Mouse (Mus musculus): ENCODE data around the gene Rinl. TPM values are rescaled to one million over a fixed set of nuclear protein-coding genes. Genes with fewer than 3 reads are reported as not detected.

The Rinl gene
- polyA plus RNA-seq, 1 experiment from 2014 or later: 6.2 TPM

DNA sequence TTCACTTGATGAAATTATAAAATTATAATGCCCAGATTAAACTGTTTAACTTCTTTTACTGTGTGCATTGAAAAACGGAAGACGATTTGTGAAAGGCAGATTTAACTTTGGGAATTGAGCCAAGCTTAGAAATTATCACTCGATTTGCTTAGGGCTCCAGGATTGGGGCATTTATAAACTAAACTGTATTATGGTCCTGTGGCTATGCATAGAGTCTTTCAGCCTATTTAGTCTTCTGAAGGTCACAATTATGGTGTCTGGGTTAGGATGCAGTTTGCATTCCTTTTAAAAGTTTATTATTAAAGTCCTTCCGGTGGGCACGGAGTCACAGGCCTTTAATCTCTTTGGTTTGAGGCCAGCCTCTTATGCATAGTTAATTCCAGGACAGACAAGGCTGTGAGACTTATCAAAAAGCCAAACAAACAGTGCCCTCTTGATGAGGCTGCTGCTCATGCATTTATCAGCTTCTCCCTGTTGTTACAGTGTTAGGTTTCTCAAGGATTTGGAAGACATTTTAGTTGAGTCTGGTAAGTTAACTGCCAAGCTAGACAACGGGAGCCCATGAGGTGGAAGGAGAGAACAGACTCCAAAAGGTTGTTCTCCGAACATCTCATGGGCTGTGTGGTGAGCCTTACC, 23.0 kb downstream of the Rinl start:
- H3K9me3 ChIP-seq: no peaks in the 10 kb centered on the region
- H3K27me3 ChIP-seq (replicated peaks): no peaks in the 10 kb centered on the region
- peaks cover 38% of the 10 kb centered on the region for H3K4me1 ChIP-seq
- H3K4me3 ChIP-seq (replicated peaks): peak overlapping the region; percentile 74
- peak overlapping the region; percentile 71 for H3K4me2 ChIP-seq
- H3K27ac ChIP-seq: peak overlapping the region; percentile 100; the same call in 1 of the 2 replicates
- no peak for ATAC-seq (ENCODE audit: insufficient read depth, low FRiP score, low read depth)
- peak overlapping the region; percentile 49; the same call in 1 of the 2 replicates for H3K9ac ChIP-seq
- 4% methylated on average over 7 of the region's 7 CpGs for WGBS
- peaks cover 38% of the 10 kb centered on the region for H3K36me3 ChIP-seq

DNA sequence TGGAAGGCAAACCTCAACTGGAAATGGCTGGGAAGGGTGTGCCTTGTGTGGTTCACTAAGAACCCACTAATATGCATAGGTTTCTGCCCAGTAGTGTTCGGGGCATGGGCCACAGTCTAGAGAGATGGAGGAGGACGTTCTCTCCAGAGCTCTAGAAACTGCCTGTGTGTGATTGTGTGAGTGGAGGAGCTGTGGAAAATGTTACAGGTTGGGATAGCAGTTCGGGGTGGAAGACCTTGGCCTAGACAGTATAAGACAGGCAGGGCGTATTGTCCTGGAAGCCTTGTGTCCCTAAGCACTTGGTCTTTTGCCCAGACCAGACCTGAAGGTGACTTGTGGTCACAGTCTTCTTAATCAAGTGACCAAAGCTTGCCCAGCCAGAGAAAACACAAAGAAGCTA, 23.7 kb downstream of the Rinl start:
- Histone ChIP-seq H3K4me3 (replicated peaks) (peak overlapping the region; percentile 74), H3K4me1 (peaks cover 43% of the 10 kb centered on the region), H3K27ac (peak overlapping the region; percentile 100), H3K9ac (peak overlapping the region; percentile 49; the same call in 1 of the 2 replicates), H3K9me3 (no peaks in the 10 kb centered on the region), H3K27me3 (replicated peaks) (no peaks in the 10 kb centered on the region), H3K36me3 (peaks cover 45% of the 10 kb centered on the region), H3K4me2 (peak overlapping the region; percentile 71)
- no peak for ATAC-seq (ENCODE audit: insufficient read depth, low FRiP score, low read depth)
- WGBS: 53% methylated on average over 4 of the region's 4 CpGs

DNA sequence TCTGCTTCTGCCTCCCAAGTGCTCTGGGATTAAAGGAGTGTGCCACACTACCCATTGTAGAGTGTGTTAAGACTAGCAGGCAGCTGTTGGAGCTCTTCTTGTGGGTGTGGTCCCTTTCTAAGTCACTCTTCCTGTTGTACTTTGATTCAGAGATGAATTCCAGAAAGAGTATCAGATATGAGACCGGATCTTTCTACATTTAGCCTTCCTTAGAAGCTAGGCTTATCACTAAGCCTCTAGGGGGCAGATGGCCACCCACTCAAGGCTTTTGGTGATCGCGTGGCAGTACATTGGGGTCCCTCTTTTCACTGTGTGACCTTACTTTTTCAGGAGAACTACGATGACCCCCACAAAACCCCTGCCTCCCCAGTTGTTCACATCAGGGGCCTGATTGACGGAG, 24.2 kb downstream of the Rinl start:
- no peak for ATAC-seq (ENCODE audit: insufficient read depth, low FRiP score, low read depth)
- Histone ChIP-seq H3K9ac (0 out of 2 replicates have a peak overlapping the region, but pooled peaks have one; percentile 49), H3K27me3 (replicated peaks) (no peaks in the 10 kb centered on the region), H3K9me3 (no peaks in the 10 kb centered on the region), H3K4me2 (peak overlapping the region; percentile 71), H3K4me3 (replicated peaks) (peak overlapping the region; percentile 74), H3K4me1 (peaks cover 41% of the 10 kb centered on the region), H3K36me3 (peaks cover 50% of the 10 kb centered on the region), H3K27ac (peak overlapping the region; percentile 100; the same call in 1 of the 2 replicates)
- 67% methylated on average over 5 of the region's 5 CpGs for WGBS

DNA sequence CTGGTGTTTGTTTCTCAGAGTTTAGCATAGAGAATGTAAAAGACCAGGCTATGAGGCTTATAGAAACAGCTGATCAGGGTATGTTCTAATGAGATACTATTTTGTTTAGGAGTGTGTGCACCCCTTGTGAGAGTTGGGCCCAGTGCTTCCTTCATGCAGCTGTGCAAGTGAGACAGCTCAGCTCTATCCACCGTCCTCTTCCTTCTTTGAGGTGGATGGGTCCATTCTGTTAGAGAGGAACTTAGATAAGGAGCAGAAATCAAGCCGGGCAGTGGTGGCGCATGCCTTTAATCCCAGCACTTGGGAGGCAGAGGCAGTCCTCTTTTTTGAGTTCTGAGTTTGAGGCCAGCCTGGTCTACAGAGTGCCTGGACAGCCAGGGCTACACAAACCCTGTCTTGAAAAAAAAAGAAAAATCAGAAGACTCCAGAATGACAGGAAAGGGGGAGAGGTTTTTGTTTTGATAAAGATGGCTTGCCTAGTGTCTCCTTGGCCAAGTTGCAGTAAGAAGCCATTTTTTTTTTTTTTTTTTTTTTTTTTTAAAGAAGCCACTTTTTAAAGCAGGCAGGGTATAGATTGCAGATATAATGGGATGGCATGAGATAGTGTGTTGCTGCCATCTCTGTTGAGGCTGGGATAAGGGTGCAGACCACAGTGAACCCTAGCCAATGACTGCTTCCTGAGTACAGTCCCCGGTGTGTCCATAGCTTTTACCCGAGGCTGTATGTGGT, 25.7 kb downstream of the Rinl start:
- no peak overlapping the region for H3K9ac ChIP-seq
- WGBS: 72% methylated on average over 5 of the region's 5 CpGs
- H3K27me3 ChIP-seq (replicated peaks): no peaks in the 10 kb centered on the region
- ATAC-seq (ENCODE audit: insufficient read depth, low FRiP score, low read depth): no peak
- no peaks in the 10 kb centered on the region for H3K9me3 ChIP-seq
- peaks cover 61% of the 10 kb centered on the region for H3K36me3 ChIP-seq
- H3K4me2 ChIP-seq: no peak overlapping the region
- 0 out of 2 replicates have a peak overlapping the region, but pooled peaks have one; percentile 3 for H3K4me3 ChIP-seq (replicated peaks)
- H3K27ac ChIP-seq: no peak overlapping the region
- H3K4me1 ChIP-seq: peaks cover 42% of the 10 kb centered on the region

DNA sequence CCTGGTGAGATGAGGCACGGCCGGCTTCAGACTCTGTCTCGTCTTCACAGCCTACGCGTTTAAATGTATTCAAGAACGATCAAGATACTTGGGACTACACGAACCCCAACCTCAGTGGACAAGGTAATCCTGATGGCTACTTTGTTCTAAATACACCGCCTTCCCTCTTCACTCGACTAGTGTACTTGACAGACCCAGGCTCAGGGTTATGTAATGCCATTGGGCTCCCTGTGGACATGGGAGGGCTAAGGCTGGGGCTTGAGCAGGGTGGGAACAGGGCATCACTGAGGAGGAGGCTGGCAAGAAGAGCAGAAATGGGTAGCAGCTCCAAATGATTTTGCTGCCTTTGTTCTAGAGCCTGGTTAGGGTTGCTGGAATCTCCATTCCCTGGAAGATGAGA, 26.5 kb downstream of the Rinl start:
- H3K9ac ChIP-seq: no peak overlapping the region
- no peaks in the 10 kb centered on the region for H3K9me3 ChIP-seq
- H3K4me2 ChIP-seq: no peak overlapping the region
- H3K27me3 ChIP-seq (replicated peaks): no peaks in the 10 kb centered on the region
- ATAC-seq (ENCODE audit: insufficient read depth, low FRiP score, low read depth): no peak
- H3K4me3 ChIP-seq (replicated peaks): no peak overlapping the region
- H3K4me1 ChIP-seq: peaks cover 47% of the 10 kb centered on the region
- H3K36me3 ChIP-seq: peaks cover 67% of the 10 kb centered on the region
- no peak overlapping the region for H3K27ac ChIP-seq
- WGBS: 91% methylated on average over 9 of the region's 9 CpGs

DNA sequence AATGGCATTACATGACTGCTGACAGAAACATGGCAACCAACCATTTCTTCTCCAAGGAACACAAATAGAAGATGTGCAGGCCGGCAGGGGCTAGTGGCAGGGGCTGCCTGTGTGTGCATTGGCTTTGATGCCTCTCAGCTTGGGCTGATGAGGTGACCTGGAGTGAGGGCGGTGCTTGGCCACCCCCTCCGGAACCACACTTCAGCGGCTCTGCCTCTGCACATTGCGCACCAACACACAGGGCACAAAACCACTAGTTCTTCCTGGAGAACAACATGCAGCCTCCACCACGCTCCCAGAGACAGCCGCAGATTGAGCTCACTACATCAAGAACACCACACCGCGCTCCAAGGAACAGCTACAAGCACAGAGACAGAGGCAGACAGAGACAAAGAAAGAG, 27.4 kb downstream of the Rinl start:
- ATAC-seq (ENCODE audit: insufficient read depth, low FRiP score, low read depth): no peak
- peaks cover 76% of the 10 kb centered on the region for H3K36me3 ChIP-seq
- H3K4me1 ChIP-seq: peaks cover 54% of the 10 kb centered on the region
- no peak overlapping the region for H3K4me3 ChIP-seq (replicated peaks)
- WGBS: 82% methylated on average over 9 of the region's 9 CpGs
- no peaks in the 10 kb centered on the region for H3K27me3 ChIP-seq (replicated peaks)
- no peak overlapping the region for H3K4me2 ChIP-seq
- H3K9me3 ChIP-seq: no peaks in the 10 kb centered on the region
- no peak overlapping the region for H3K27ac ChIP-seq
- no peak overlapping the region for H3K9ac ChIP-seq

DNA sequence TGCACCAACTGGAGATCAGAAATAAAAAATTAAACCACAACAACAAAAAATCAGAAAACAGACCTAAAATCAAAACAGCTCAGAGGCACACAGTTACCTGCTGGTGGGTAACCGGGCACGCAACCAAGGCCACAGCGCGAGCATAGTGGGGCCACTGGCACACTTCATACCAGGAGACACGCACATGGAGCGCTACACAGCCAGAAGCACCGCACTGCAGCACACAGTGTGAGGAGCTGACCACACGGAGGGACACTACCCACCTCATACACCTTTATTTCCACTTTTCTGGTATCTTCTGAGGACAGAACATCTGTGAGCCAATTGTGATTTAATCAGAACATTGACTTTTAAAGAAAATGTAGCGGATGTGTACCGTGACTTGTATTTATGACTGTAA, 28.2 kb downstream of the Rinl start:
- Histone ChIP-seq H3K27me3 (replicated peaks) (no peaks in the 10 kb centered on the region), H3K4me3 (replicated peaks) (no peak overlapping the region), H3K9ac (no peak overlapping the region), H3K4me2 (no peak overlapping the region), H3K9me3 (no peaks in the 10 kb centered on the region), H3K36me3 (peaks cover 82% of the 10 kb centered on the region), H3K27ac (no peak overlapping the region), H3K4me1 (peaks cover 57% of the 10 kb centered on the region)
- ATAC-seq (ENCODE audit: insufficient read depth, low FRiP score, low read depth): no peak
- WGBS: 90% methylated on average over 10 of the region's 10 CpGs

DNA sequence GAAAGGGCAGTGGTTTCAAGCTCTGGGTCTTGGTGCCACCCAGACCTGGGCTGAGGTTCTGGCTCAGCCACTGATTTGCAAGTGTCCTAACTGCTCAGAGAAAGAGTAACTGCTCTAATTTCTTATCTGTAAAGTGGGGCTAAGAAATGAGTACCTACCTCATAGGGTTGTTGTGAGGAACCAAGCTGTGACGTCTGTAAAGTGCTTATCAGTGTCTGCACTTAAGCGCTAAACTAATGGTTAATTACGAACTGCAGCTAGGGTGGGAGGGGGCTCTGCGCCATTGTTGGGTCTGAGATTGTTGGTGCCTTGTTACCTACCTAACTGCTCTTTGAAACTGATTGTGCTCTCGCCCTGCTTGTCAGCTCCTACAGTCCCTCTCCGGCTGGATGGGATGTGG, 28.8 kb downstream of the Rinl start:
- Histone ChIP-seq H3K9ac (no peak overlapping the region), H3K27me3 (replicated peaks) (no peaks in the 10 kb centered on the region), H3K4me2 (no peak overlapping the region), H3K4me3 (replicated peaks) (no peak overlapping the region), H3K9me3 (no peaks in the 10 kb centered on the region), H3K36me3 (peaks cover 84% of the 10 kb centered on the region), H3K27ac (no peak overlapping the region), H3K4me1 (peaks cover 53% of the 10 kb centered on the region)
- no peak for ATAC-seq (ENCODE audit: insufficient read depth, low FRiP score, low read depth)
- WGBS: 63% methylated on average over 6 of the region's 6 CpGs

DNA sequence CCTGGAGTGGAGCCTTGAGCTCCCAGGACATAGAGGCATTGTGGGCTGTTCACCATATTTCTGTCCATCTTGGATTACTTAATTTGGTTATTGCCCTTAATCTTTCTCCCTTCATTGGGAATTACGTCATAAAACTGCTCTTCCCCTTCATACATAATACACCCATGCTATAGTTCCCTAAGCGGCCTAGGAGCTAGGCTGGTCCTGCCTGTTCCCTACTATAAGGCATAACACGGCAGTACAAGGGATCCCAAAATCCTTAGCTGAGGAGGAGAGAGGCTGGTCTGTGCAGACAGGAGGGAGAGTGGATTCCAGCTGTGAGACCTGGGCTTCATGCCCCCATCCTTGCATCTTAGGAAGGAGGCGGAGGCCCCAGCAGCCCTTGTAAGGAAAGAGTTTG, 29.2 kb downstream of the Rinl start:
- WGBS: 74% methylated on average over 4 of the region's 4 CpGs
- no peak overlapping the region for H3K4me2 ChIP-seq
- peaks cover 86% of the 10 kb centered on the region for H3K36me3 ChIP-seq
- no peak for ATAC-seq (ENCODE audit: insufficient read depth, low FRiP score, low read depth)
- H3K9ac ChIP-seq: no peak overlapping the region
- no peaks in the 10 kb centered on the region for H3K9me3 ChIP-seq
- H3K4me1 ChIP-seq: peaks cover 49% of the 10 kb centered on the region
- H3K27ac ChIP-seq: no peak overlapping the region
- H3K27me3 ChIP-seq (replicated peaks): no peaks in the 10 kb centered on the region
- H3K4me3 ChIP-seq (replicated peaks): no peak overlapping the region

DNA sequence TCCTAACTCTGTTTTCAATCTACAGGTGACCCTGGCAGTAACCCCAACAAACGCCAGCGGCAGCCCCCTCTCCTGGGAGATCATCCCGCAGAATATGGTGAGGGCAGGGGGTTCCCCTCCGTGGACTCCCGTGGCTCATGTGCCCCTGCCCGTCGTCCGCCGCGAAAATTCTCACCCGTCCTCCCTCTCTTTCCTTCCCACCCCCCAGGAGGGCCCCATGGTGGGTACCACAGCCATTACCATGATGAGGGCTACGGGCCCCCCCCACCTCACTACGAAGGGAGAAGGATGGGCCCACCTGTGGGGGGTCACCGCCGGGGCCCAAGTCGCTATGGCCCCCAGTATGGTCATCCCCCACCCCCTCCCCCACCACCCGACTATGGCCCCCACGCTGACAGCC, 29.7 kb downstream of the Rinl start:
- Histone ChIP-seq H3K27ac (no peak overlapping the region), H3K27me3 (replicated peaks) (no peaks in the 10 kb centered on the region), H3K9me3 (no peaks in the 10 kb centered on the region), H3K4me1 (peaks cover 44% of the 10 kb centered on the region), H3K9ac (no peak overlapping the region), H3K36me3 (peaks cover 82% of the 10 kb centered on the region), H3K4me2 (no peak overlapping the region), H3K4me3 (replicated peaks) (no peak overlapping the region)
- 88% methylated on average over 17 of the region's 18 CpGs for WGBS
- no peak for ATAC-seq (ENCODE audit: insufficient read depth, low FRiP score, low read depth)

DNA sequence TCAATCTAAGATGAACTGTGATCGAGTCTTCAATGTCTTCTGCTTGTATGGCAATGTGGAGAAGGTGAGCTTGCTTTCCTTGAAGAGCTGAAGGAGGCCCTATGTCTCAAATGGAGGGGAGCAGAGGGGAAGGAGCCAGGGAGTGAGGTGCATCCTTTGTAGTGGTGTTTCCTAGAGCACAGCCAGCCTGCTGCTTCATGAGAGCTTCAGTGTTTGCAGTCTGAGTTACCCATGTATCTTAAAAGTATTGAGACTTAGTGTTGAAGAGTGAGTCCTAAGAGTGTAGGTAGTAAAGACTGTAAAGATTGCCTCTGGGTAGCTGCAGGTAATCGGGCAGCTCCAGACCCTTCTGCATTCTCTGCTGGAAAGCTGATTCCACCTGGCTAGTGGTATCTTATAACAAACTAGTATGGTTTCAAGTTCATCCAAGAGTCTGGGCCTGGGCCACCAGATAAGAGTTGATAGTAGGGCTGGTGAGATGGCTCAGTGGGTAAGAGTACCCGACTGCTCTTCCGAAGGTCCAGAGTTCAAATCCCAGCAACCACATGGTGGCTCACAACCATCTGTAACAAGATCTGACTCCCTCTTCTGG, 30.2 kb downstream of the Rinl start:
- WGBS: 82% methylated on average over 4 of the region's 4 CpGs
- Histone ChIP-seq H3K4me2 (no peak overlapping the region), H3K27ac (no peak overlapping the region), H3K4me3 (replicated peaks) (no peak overlapping the region), H3K27me3 (replicated peaks) (no peaks in the 10 kb centered on the region), H3K4me1 (peaks cover 39% of the 10 kb centered on the region; the same call in 1 of the 2 replicates), H3K9me3 (no peaks in the 10 kb centered on the region), H3K36me3 (peaks cover 76% of the 10 kb centered on the region), H3K9ac (no peak overlapping the region)
- ATAC-seq (ENCODE audit: insufficient read depth, low FRiP score, low read depth): no peak

DNA sequence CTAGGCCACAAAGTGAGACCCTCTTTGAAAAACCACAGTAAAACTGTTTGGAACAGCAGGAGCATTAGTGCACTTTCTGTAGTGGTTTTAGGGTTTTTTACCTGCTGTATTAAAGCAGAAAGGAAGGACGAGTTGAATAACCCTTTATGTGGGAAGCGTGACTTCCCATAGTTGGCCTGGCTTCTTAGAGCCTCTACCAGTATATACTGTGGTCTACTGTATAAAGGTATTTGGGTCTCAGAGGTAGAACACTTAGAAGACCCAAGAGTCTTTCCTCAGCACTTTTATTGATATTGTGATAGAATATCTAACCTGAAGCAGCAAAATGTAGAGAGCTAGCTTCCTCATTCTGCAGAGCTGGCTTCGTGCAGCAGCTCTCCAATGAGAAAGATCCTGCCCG, 30.8 kb downstream of the Rinl start:
- H3K9ac ChIP-seq: no peak overlapping the region
- H3K4me2 ChIP-seq: no peak overlapping the region
- no peaks in the 10 kb centered on the region for H3K9me3 ChIP-seq
- H3K27me3 ChIP-seq (replicated peaks): no peaks in the 10 kb centered on the region
- 84% methylated on average over 4 of the region's 4 CpGs for WGBS
- no peak overlapping the region for H3K4me3 ChIP-seq (replicated peaks)
- H3K4me1 ChIP-seq: peaks cover 34% of the 10 kb centered on the region; the same call in 1 of the 2 replicates
- no peak for ATAC-seq (ENCODE audit: insufficient read depth, low FRiP score, low read depth)
- no peak overlapping the region for H3K27ac ChIP-seq
- peaks cover 70% of the 10 kb centered on the region for H3K36me3 ChIP-seq

All from stomach, embryonic 15.5 days (tissue).